Mouse (Mus musculus): ENCODE measurements around the gene Mfsd2a.
A peak's percentile ranks its signal among the peaks of the same experiment; 100 is the strongest.

The Mfsd2a gene

GRCm38 (mm10) chr4:122932239-122932978 is 28.6 kb downstream of the Mfsd2a start:
- DNase-seq: no peak

GRCm38 (mm10) chr4:122930939-122931590 is 29.9 kb downstream of the Mfsd2a start:
- no peak for DNase-seq

GRCm38 (mm10) chr4:122923392-122924344 is 37.3 kb downstream of the Mfsd2a start:
- no peak for DNase-seq

GRCm38 (mm10) chr4:122922841-122923240 is 38.1 kb downstream of the Mfsd2a start:
- no peak for DNase-seq

- no peak for DNase-seq
Measured at GRCm38 (mm10) chr4:122915985-122916384, 45.0 kb downstream of the Mfsd2a start.

- no peak for DNase-seq
Measured at GRCm38 (mm10) chr4:122914186-122914585, 46.8 kb downstream of the Mfsd2a start.

GRCm38 (mm10) chr4:122912613-122913012 is 48.4 kb downstream of the Mfsd2a start:
- DNase-seq: no peak

- DNase-seq: no peak
Measured at GRCm38 (mm10) chr4:122910577-122910976, 50.4 kb downstream of the Mfsd2a start.

GRCm38 (mm10) chr4:122909572-122910189 is 51.3 kb downstream of the Mfsd2a start:
- no peak for DNase-seq

- DNase-seq: no peak
Measured at GRCm38 (mm10) chr4:122905359-122905758, 55.6 kb downstream of the Mfsd2a start.

GRCm38 (mm10) chr4:122903709-122904108 is 57.3 kb downstream of the Mfsd2a start:
- no peak for DNase-seq

- DNase-seq: no peak
Measured at GRCm38 (mm10) chr4:122902156-122902555, 58.8 kb downstream of the Mfsd2a start.

- DNase-seq: peak; percentile 74
Measured at GRCm38 (mm10) chr4:122898313-122898712, 62.7 kb downstream of the Mfsd2a start.

GRCm38 (mm10) chr4:122897750-122898149 is 63.2 kb downstream of the Mfsd2a start:
- no peak for DNase-seq

Measured in kidney, postnatal 14 days (tissue).